Mouse (Mus musculus): ENCODE measurements around the gene Cdc37l1. TPM values are rescaled to one million over a fixed set of nuclear protein-coding genes. Genes with fewer than 3 reads are reported as not detected.

Cdc37l1 gene
- polyA plus RNA-seq, 1 experiment from 2014 or later, result 45.4 TPM

- H3K4me2 ChIP-seq, result no peak overlapping the region
- H3K27ac ChIP-seq, result no peak overlapping the region
- H3K9ac ChIP-seq, result no peak overlapping the region
- WGBS, result 94% methylated on average over 11 of the region's 11 CpGs
- H3K9me3 ChIP-seq, result no peaks in the 10 kb centered on the region
- H3K36me3 ChIP-seq, result peaks cover 70% of the 10 kb centered on the region
- H3K27me3 ChIP-seq, result no peaks in the 10 kb centered on the region
- H3K4me3 ChIP-seq, result no peak overlapping the region
- ATAC-seq (ENCODE audit: insufficient number of reproducible peaks, insufficient read depth, low FRiP score, low TSS enrichment, low read depth), result no peak
- H3K4me1 ChIP-seq, result no peaks in the 10 kb centered on the region
Observed at GRCm38 (mm10) chr19:29009046-29009445, 18.9 kb downstream of the Cdc37l1 start.

GRCm38 (mm10) chr19:29011355-29011990 is 21.3 kb downstream of the Cdc37l1 start:
- no peak for ATAC-seq (ENCODE audit: insufficient number of reproducible peaks, insufficient read depth, low FRiP score, low TSS enrichment, low read depth)
- Histone ChIP-seq H3K4me3 (no peak overlapping the region), H3K36me3 (peaks cover 72% of the 10 kb centered on the region), H3K4me1 (no peaks in the 10 kb centered on the region), H3K9me3 (no peaks in the 10 kb centered on the region), H3K4me2 (no peak overlapping the region), H3K27me3 (no peaks in the 10 kb centered on the region), H3K9ac (no peak overlapping the region), H3K27ac (no peak overlapping the region)
- WGBS, result 88% methylated on average over 12 of the region's 12 CpGs

DNA sequence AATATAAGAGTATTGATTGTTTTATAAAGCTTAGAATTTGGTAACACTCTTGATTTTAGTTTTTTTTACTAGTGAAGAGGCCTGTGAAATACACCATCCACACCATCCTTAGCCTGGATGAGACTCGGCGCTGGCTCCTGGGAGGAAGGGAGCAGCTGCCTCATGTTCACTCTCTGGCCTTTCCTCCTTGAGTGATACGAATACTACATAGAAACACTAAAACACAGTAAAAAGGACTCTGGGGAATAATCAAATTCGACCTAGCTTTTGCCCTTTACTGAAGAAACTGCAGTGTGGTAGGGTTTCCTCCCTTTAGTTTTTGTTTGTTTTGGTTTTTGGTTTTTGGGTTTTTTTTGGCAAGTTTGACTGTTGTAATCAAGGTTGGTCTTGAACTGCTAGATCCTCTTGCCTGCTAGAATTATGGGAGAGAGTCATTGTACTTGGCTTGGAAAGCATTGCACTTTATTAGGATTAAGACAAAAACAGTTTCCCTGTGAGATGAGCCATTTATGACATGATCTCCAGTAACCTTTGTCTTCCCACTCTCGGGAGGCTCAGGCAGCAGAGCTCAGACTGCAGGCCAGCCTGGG is 24.4 kb downstream of the Cdc37l1 start:
- Histone ChIP-seq H3K9ac (no peak overlapping the region), H3K9me3 (0 out of 2 replicates have a peak, but pooled peaks cover 2% of the 10 kb centered on the region), H3K4me1 (no peaks in the 10 kb centered on the region), H3K4me2 (no peak overlapping the region), H3K27me3 (no peaks in the 10 kb centered on the region), H3K36me3 (peaks cover 65% of the 10 kb centered on the region), H3K27ac (no peak overlapping the region), H3K4me3 (no peak overlapping the region)
- no peak for ATAC-seq (ENCODE audit: insufficient number of reproducible peaks, insufficient read depth, low FRiP score, low TSS enrichment, low read depth)
- WGBS, result 81% methylated on average over 5 of the region's 5 CpGs

DNA sequence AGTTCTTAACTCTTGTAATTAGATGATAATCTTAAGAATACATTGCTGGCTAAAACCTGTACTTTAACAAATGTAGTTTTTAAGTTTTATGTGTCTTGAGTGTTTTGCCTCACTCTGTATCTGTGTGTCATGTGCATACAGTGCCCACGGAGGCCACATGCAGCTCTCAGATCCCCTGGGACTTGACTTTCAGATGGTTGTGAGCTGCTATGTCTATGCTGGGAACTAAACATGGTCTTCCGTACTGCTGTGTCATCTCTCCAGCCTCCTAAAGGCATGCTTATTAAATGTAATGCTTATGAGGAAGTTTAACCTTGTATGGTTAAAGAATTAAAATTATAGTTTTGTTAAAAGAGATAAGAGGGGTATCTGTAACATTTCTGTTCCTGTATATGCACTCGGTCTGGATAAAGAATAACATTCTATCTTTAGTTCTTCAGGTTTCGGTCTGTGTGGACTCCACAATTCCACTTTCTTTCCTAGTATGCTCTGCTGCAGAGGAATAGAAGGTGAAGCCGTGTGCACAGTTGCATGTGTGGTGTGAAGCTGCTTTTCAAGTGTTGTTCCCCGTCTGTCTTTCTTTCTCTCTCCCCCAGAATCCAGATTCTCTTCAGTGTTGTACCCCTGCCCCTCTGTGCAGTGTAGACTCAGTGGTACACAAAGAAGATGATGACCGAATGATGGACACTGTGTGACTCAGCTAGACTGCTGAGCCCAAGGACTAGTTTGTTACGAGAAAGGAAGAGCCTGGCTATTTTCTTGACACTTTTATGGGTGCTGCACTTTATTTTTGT is 25.5 kb downstream of the Cdc37l1 start:
- Histone ChIP-seq H3K4me3 (no peak overlapping the region), H3K27me3 (no peaks in the 10 kb centered on the region), H3K9ac (no peak overlapping the region), H3K27ac (no peak overlapping the region), H3K9me3 (0 out of 2 replicates have a peak, but pooled peaks cover 2% of the 10 kb centered on the region), H3K4me2 (no peak overlapping the region), H3K4me1 (no peaks in the 10 kb centered on the region), H3K36me3 (peaks cover 75% of the 10 kb centered on the region)
- WGBS, result 82% methylated on average over 8 of the region's 8 CpGs
- no peak for ATAC-seq (ENCODE audit: insufficient number of reproducible peaks, insufficient read depth, low FRiP score, low TSS enrichment, low read depth)

GRCm38 (mm10) chr19:29016204-29016765 is 26.1 kb downstream of the Cdc37l1 start:
- Histone ChIP-seq H3K36me3 (peaks cover 73% of the 10 kb centered on the region), H3K9me3 (0 out of 2 replicates have a peak, but pooled peaks cover 2% of the 10 kb centered on the region), H3K9ac (no peak overlapping the region), H3K4me2 (no peak overlapping the region), H3K4me1 (no peaks in the 10 kb centered on the region), H3K4me3 (no peak overlapping the region), H3K27me3 (no peaks in the 10 kb centered on the region), H3K27ac (no peak overlapping the region)
- WGBS, result 74% methylated on average over 5 of the region's 5 CpGs
- no peak for ATAC-seq (ENCODE audit: insufficient number of reproducible peaks, insufficient read depth, low FRiP score, low TSS enrichment, low read depth)

DNA sequence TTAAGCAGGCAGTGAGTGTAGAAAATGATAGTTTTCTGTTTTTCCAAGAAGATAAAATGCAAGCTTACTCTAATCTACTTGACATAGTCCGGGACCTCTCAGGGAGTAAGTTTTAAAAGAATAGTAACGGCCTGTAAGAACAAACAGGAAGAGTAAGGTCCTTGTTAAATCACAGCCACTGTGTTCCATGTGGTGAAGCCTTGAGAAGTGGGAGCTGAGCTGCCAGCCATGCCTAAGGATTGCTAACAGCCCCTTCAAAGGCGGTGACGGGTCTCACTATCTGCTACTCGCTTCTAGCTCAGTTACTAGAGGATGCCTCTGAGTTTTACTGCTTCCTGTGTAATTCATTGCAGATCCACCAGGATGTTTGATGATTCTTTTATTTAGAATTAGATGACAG is 26.6 kb downstream of the Cdc37l1 start:
- Histone ChIP-seq H3K9me3 (0 out of 2 replicates have a peak, but pooled peaks cover 2% of the 10 kb centered on the region), H3K36me3 (peaks cover 73% of the 10 kb centered on the region), H3K4me2 (no peak overlapping the region), H3K4me3 (no peak overlapping the region), H3K27ac (no peak overlapping the region), H3K27me3 (no peaks in the 10 kb centered on the region), H3K9ac (no peak overlapping the region), H3K4me1 (no peaks in the 10 kb centered on the region)
- no peak for ATAC-seq (ENCODE audit: insufficient number of reproducible peaks, insufficient read depth, low FRiP score, low TSS enrichment, low read depth)
- 81% methylated on average over 5 of the region's 5 CpGs for whole genome bisulfite sequencing

DNA sequence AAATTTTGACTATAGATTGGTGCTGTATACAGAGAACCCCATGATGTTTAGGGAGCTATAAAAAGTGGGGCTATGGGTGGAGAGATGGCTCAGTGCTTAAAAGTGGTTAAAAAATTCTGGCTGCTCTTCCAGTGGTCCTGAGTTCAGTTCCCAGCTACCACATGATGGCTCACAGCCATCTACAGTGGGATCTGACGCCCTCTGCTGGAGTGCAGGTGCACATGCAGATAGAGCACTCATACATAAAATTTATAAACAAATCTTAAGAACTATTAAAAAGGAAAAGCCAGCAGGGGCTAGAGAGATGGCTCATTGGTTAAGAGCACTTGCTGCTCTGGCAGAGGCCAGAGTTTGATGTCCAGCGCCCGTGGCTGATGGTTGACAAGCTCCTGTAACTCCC is 29.5 kb downstream of the Cdc37l1 start:
- WGBS, result 95% methylated on average over 3 of the region's 3 CpGs
- Histone ChIP-seq H3K36me3 (peaks cover 78% of the 10 kb centered on the region), H3K4me2 (no peak overlapping the region), H3K4me3 (no peak overlapping the region), H3K27ac (no peak overlapping the region), H3K27me3 (no peaks in the 10 kb centered on the region), H3K9ac (no peak overlapping the region), H3K9me3 (0 out of 2 replicates have a peak, but pooled peaks cover 2% of the 10 kb centered on the region), H3K4me1 (peaks cover 9% of the 10 kb centered on the region; the same call in 1 of the 2 replicates)
- ATAC-seq (ENCODE audit: insufficient number of reproducible peaks, insufficient read depth, low FRiP score, low TSS enrichment, low read depth), result no peak

DNA sequence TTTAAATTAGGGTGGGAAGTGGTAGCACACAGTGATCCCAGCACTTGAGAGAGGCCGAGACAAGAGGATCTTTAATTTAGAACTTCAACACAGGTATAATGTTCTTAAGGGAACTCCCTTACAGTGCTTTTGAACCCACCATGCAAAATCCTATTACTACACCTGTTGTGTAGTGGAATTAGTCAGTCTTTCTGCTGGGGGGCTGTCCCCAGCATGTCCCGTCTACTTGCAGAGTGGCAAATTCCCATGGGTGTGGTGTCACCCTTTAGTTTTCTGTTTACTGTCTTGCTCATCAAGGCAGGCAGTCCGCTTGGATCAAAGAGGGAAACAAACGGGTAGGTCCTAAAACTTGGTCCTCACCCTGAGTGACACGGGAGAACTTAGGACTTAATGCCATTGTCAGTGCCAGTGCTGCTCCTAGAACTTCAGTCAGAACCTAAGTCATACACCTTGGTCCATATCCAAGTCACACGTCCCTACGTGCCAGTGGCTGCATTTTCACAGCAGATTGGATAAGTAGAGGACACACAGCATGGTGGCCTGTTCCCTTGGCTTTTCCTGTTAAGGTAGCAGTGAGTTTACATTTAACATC is 31.7 kb downstream of the Cdc37l1 start:
- H3K9me3 ChIP-seq, result 0 out of 2 replicates have a peak, but pooled peaks cover 2% of the 10 kb centered on the region
- ATAC-seq (ENCODE audit: insufficient number of reproducible peaks, insufficient read depth, low FRiP score, low TSS enrichment, low read depth), result no peak
- 86% methylated on average over 7 of the region's 7 CpGs for WGBS
- no peak overlapping the region for H3K9ac ChIP-seq
- H3K27me3 ChIP-seq, result no peaks in the 10 kb centered on the region
- no peak overlapping the region for H3K4me2 ChIP-seq
- H3K36me3 ChIP-seq, result peaks cover 92% of the 10 kb centered on the region
- peaks cover 11% of the 10 kb centered on the region; the same call in 1 of the 2 replicates for H3K4me1 ChIP-seq
- no peak overlapping the region for H3K27ac ChIP-seq
- H3K4me3 ChIP-seq, result no peak overlapping the region

- no peaks in the 10 kb centered on the region for H3K9me3 ChIP-seq
- no peaks in the 10 kb centered on the region for H3K27me3 ChIP-seq
- peak overlapping the region; percentile 57 for H3K27ac ChIP-seq
- H3K4me2 ChIP-seq, result no peak overlapping the region
- H3K9ac ChIP-seq, result no peak overlapping the region
- 65% methylated on average over 11 of the region's 11 CpGs for WGBS
- peaks cover 77% of the 10 kb centered on the region for H3K36me3 ChIP-seq
- H3K4me1 ChIP-seq, result peaks cover 11% of the 10 kb centered on the region; the same call in 1 of the 2 replicates
- ATAC-seq (ENCODE audit: insufficient number of reproducible peaks, insufficient read depth, low FRiP score, low TSS enrichment, low read depth), result no peak
- no peak overlapping the region for H3K4me3 ChIP-seq
Observed at GRCm38 (mm10) chr19:29024391-29024947, 34.3 kb downstream of the Cdc37l1 start.

DNA sequence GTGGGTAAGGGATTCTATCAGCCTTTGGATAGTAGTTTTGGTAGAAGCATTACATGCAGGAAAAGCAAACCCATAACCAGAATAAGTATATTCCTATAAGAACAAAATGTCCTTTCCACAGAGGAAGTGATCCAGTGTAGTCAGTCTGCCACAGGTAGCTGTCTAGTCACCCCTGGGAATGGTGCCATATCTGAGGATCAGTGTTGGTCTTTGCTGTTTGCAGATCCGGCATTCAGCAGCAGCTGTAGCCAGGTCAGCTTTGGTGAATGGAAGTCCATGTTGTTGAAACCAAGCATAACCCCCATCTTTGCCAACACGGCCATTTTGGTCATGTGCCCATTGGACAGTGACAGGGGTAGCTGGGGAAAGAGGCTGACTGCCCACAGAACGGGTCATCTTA is 41.6 kb downstream of the Cdc37l1 start:
- peaks cover 52% of the 10 kb centered on the region for H3K36me3 ChIP-seq
- WGBS, result 92% methylated on average over 3 of the region's 3 CpGs
- no peak overlapping the region for H3K27ac ChIP-seq
- ATAC-seq (ENCODE audit: insufficient number of reproducible peaks, insufficient read depth, low FRiP score, low TSS enrichment, low read depth), result no peak
- H3K4me3 ChIP-seq, result no peak overlapping the region
- no peaks in the 10 kb centered on the region for H3K9me3 ChIP-seq
- no peak overlapping the region for H3K4me2 ChIP-seq
- H3K9ac ChIP-seq, result no peak overlapping the region
- no peaks in the 10 kb centered on the region for H3K4me1 ChIP-seq
- H3K27me3 ChIP-seq, result no peaks in the 10 kb centered on the region

DNA sequence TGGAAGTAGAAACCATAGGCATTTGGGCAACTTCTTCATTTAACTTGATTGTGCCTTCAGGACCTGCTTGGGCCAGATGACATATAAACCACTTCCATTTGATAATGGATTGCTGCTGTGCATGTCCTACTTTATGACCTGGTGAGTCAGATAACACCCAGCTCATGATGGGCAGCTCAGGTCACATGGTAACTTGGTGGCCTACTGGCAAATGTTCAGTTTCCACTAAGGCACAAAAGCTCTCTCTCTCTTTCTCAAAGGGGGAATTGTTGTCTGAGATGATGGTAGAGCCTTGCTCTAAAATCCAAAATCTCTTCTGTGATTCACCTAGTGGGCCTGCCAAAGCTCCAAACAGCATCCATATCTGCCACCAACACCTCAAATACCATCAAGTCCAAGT is 42.5 kb downstream of the Cdc37l1 start:
- Histone ChIP-seq H3K9ac (no peak overlapping the region), H3K36me3 (peaks cover 54% of the 10 kb centered on the region), H3K4me3 (no peak overlapping the region), H3K4me1 (no peaks in the 10 kb centered on the region), H3K9me3 (no peaks in the 10 kb centered on the region), H3K27ac (no peak overlapping the region), H3K27me3 (no peaks in the 10 kb centered on the region), H3K4me2 (no peak overlapping the region)
- ATAC-seq (ENCODE audit: insufficient number of reproducible peaks, insufficient read depth, low FRiP score, low TSS enrichment, low read depth), result no peak
